10 mouse cellular contexts compared by ENCODE assay signal in genomic region chr11:108362965-108363364, GRCm38 (mm10). TPM values are rescaled to one million over a fixed set of nuclear protein-coding genes. Genes with fewer than 3 reads are reported as not detected.
"Had no signal": no experiment of that assay in that cellular context is flagged by ENCODE, and none has a peak within 500 bp of the region (broad histone marks: within the 10 kb centered on the region; RNA-seq: fewer than 3 reads in every experiment).

No protein-coding gene starts in this region.

- DNase-seq: liver, postnatal 0 days; lung, adult 2 months; lung, postnatal 14 days; lung, postnatal 36 days; retina, postnatal 1 day; right cerebral cortex, postnatal 14 days; thymus, adult 2 months; thymus, postnatal 25 days; thymus, postnatal 4 days had no signal

RNA-seq across cellular contexts. Expression of gene Apoh, which starts 19.8 kb away (rescaled TPM):
- total RNA-seq: megakaryocyte progenitor cell, adult 5-6 weeks had no signal
